In genomic region chr17:36225231-36225824, GRCm38 (mm10) we compare ENCODE assay signal across 16 mouse cellular contexts. TPM values are rescaled to one million over a fixed set of nuclear protein-coding genes. Genes with fewer than 3 reads are reported as not detected.
DNase-seq lines count a peak whose midpoint lies in the region; ATAC-seq and TF ChIP-seq lines count a peak whose summit lies in the region.
"Had no signal": no experiment of that assay in that cellular context is flagged by ENCODE, and none has a peak within 500 bp of the region (broad histone marks: within the 10 kb centered on the region; RNA-seq: fewer than 3 reads in every experiment).

No protein-coding gene starts in this region.

- no peak overlapping the region for H3K27ac ChIP-seq in forebrain, embryonic 11.5 days (ENCODE audit: low read depth, low read length)
- no peak overlapping the region for H3K27ac ChIP-seq in forebrain, postnatal 0 days (ENCODE audit: low read depth, low read length)
- H3K27ac ChIP-seq in lung, embryonic 15.5 days, result no peak overlapping the region
- no peak overlapping the region for H3K27ac ChIP-seq in hindbrain, postnatal 0 days

- no peaks in the 10 kb centered on the region for H3K36me3 ChIP-seq in forebrain, embryonic 11.5 days (ENCODE audit: control insufficient read depth, insufficient read depth, low read length)
- no peaks in the 10 kb centered on the region for H3K36me3 ChIP-seq in forebrain, postnatal 0 days (ENCODE audit: insufficient read depth)
- no peaks in the 10 kb centered on the region for H3K36me3 ChIP-seq in lung, embryonic 15.5 days
- no peaks in the 10 kb centered on the region for H3K36me3 ChIP-seq in hindbrain, postnatal 0 days (ENCODE audit: insufficient read depth, low read length)

- ATAC-seq in forebrain, embryonic 11.5 days (replicated peaks; ENCODE audit: low FRiP score), result no peak
- no peak; the same call in 1 of the 2 replicates for ATAC-seq in forebrain, postnatal 0 days
- ATAC-seq in lung, embryonic 15.5 days (ENCODE audit: borderline replicate concordance, extremely low read depth, low FRiP score, low TSS enrichment), result peak; percentile 11; the same call in 1 of the 2 replicates
- peak; percentile 49 for ATAC-seq in common myeloid progenitor, adult 5-6 weeks (replicated peaks; ENCODE audit: low read depth, poor library complexity, severe bottlenecking)
- ATAC-seq in hindbrain, postnatal 0 days, result no peak
- ATAC-seq: Patski had no signal

- peak; percentile 53 for DNase-seq in forebrain, embryonic 11.5 days (ENCODE audit: low spot score)
- no peak for DNase-seq in forebrain, postnatal 0 days
- DNase-seq in lung, postnatal 4 days, result no peak
- peak; percentile 22 for DNase-seq in hindbrain, postnatal 0 days (ENCODE audit: low spot score)
- no peak for DNase-seq in adipocyte (ENCODE audit: low spot score)
- no peak for DNase-seq in left cerebral cortex, adult 11 months (ENCODE audit: low spot score)
- DNase-seq: adrenal gland, postnatal 25 days; cerebellum, adult 2 months; gastrocnemius, postnatal 36 days; kidney, postnatal 10 days; lung, postnatal 36 days had no signal

- no peaks in the 10 kb centered on the region for H3K9me3 ChIP-seq in forebrain, embryonic 11.5 days (ENCODE audit: control insufficient read depth, low read length)
- no peaks in the 10 kb centered on the region for H3K9me3 ChIP-seq in forebrain, postnatal 0 days (ENCODE audit: low read length)
- H3K9me3 ChIP-seq in lung, embryonic 15.5 days, result no peaks in the 10 kb centered on the region
- H3K9me3 ChIP-seq in hindbrain, postnatal 0 days (ENCODE audit: low read length), result no peaks in the 10 kb centered on the region

- H3K9ac ChIP-seq in forebrain, embryonic 11.5 days (ENCODE audit: low read length), result no peak overlapping the region
- no peak overlapping the region for H3K9ac ChIP-seq in forebrain, postnatal 0 days
- H3K9ac ChIP-seq in lung, embryonic 15.5 days, result no peak overlapping the region
- H3K9ac ChIP-seq in hindbrain, postnatal 0 days (replicated peaks; ENCODE audit: low read length), result no peak overlapping the region

- 4% methylated on average over 9 of the region's 9 CpGs for WGBS in forebrain, embryonic 11.5 days
- WGBS in forebrain, postnatal 0 days, result 12% methylated on average over 9 of the region's 9 CpGs
- 8% methylated on average over 9 of the region's 9 CpGs for WGBS in lung, embryonic 15.5 days
- WGBS in hindbrain, postnatal 0 days, result 6% methylated on average over 9 of the region's 9 CpGs

- TF ChIP-seq CTCF in forebrain, postnatal 0 days (IDR thresholded peaks at IDR 0.05; ENCODE audit: low read depth), result no peak
- no peak for TF ChIP-seq CTCF in hindbrain, postnatal 0 days (IDR thresholded peaks at IDR 0.05; ENCODE audit: low read depth)

- no peak overlapping the region; the same call in 1 of the 2 replicates for H3K4me2 ChIP-seq in forebrain, embryonic 11.5 days (ENCODE audit: low read depth, low read length, severe bottlenecking)
- no peak overlapping the region for H3K4me2 ChIP-seq in forebrain, postnatal 0 days (ENCODE audit: low read depth)
- H3K4me2 ChIP-seq in lung, embryonic 15.5 days, result peak overlapping the region; percentile 21
- H3K4me2 ChIP-seq in hindbrain, postnatal 0 days (ENCODE audit: low read depth, low read length), result 0 out of 2 replicates have a peak overlapping the region, but pooled peaks have one; percentile 16

- H3K4me1 ChIP-seq in forebrain, embryonic 11.5 days (replicated peaks; ENCODE audit: control insufficient read depth, insufficient read depth, low read length), result no peaks in the 10 kb centered on the region
- no peaks in the 10 kb centered on the region for H3K4me1 ChIP-seq in forebrain, postnatal 0 days (ENCODE audit: insufficient read depth)
- H3K4me1 ChIP-seq in lung, embryonic 15.5 days, result peaks cover 6% of the 10 kb centered on the region; the same call in 1 of the 2 replicates
- H3K4me1 ChIP-seq in hindbrain, postnatal 0 days (ENCODE audit: insufficient read depth, low read length), result no peaks in the 10 kb centered on the region

- peaks cover 20% of the 10 kb centered on the region for H3K27me3 ChIP-seq in forebrain, embryonic 11.5 days (ENCODE audit: control insufficient read depth, insufficient read depth, low read length)
- peaks cover 52% of the 10 kb centered on the region for H3K27me3 ChIP-seq in forebrain, postnatal 0 days (ENCODE audit: insufficient read depth, low read length)
- peaks cover 39% of the 10 kb centered on the region for H3K27me3 ChIP-seq in lung, embryonic 15.5 days
- peaks cover 36% of the 10 kb centered on the region for H3K27me3 ChIP-seq in hindbrain, postnatal 0 days (ENCODE audit: insufficient read depth, low read length)

- H3K4me3 ChIP-seq in forebrain, embryonic 11.5 days (ENCODE audit: low read depth, low read length), result no peak overlapping the region
- H3K4me3 ChIP-seq in forebrain, postnatal 0 days (ENCODE audit: low read depth, low read length), result no peak overlapping the region
- no peak overlapping the region for H3K4me3 ChIP-seq in lung, embryonic 15.5 days
- no peak overlapping the region for H3K4me3 ChIP-seq in hindbrain, postnatal 0 days (ENCODE audit: low read length)
- H3K4me3 ChIP-seq: erythroblast, embryonic 14.5 days had no signal

RNA-seq across cellular contexts. Expression of gene Rpp21, which starts 32.5 kb away (rescaled TPM):
- polyA plus RNA-seq in forebrain, embryonic 11.5 days (2014; fragmentation: Nextera tagmentation; extraction: Ambion mirVana), result 82.2 and 89.0 TPM in 2 replicates
- 39.2 and 58.2 TPM in 2 replicates for total RNA-seq in forebrain, postnatal 0 days (2014; rRNA removed)
- 139 and 159 TPM in 2 replicates for polyA plus RNA-seq in forebrain, postnatal 0 days (2015; fragmentation: Nextera tagmentation; extraction: Ambion mirVana)
- polyA plus RNA-seq in lung, embryonic 15.5 days (2015; fragmentation: Nextera tagmentation; extraction: Ambion mirVana), result 177 and 178 TPM in 2 replicates
- 19.6 and 21.1 TPM in 2 replicates for total RNA-seq in common myeloid progenitor, adult 5-6 weeks (2017)
- 29.8 and 54.6 TPM in 2 replicates for total RNA-seq in hindbrain, postnatal 0 days (2014; rRNA removed)
- polyA plus RNA-seq in hindbrain, postnatal 0 days (2015; fragmentation: Nextera tagmentation; extraction: Ambion mirVana), result 154 and 160 TPM in 2 replicates

RNA-seq across cellular contexts. Expression of gene H2-T3, which starts 35.2 kb away (rescaled TPM):
- polyA plus RNA-seq in forebrain, embryonic 11.5 days (2014; fragmentation: Nextera tagmentation; extraction: Ambion mirVana), result not detected in 2 replicates
- not detected in 2 replicates for total RNA-seq in forebrain, postnatal 0 days (2014; rRNA removed)
- polyA plus RNA-seq in forebrain, postnatal 0 days (2015; fragmentation: Nextera tagmentation; extraction: Ambion mirVana), result not detected in 2 replicates
- 0.59 and 0.71 TPM in 2 replicates for polyA plus RNA-seq in lung, embryonic 15.5 days (2015; fragmentation: Nextera tagmentation; extraction: Ambion mirVana)
- not detected in 2 replicates for total RNA-seq in common myeloid progenitor, adult 5-6 weeks (2017)
- total RNA-seq in hindbrain, postnatal 0 days (2014; rRNA removed), result not detected in 2 replicates
- polyA plus RNA-seq in hindbrain, postnatal 0 days (2015; fragmentation: Nextera tagmentation; extraction: Ambion mirVana), result not detected in 2 replicates
- total RNA-seq: adrenal gland, postnatal 25 days; left cerebral cortex, adult 8-10 months had no signal
- polyA plus RNA-seq: cerebellum, adult 2 months; erythroblast, embryonic 14.5 days; Patski had no signal

RNA-seq across cellular contexts. Expression of gene Trim39, which starts 46.7 kb away (rescaled TPM):
- polyA plus RNA-seq in forebrain, embryonic 11.5 days (2014; fragmentation: Nextera tagmentation; extraction: Ambion mirVana), result 22.0 and 23.0 TPM in 2 replicates
- 27.1 and 27.8 TPM in 2 replicates for total RNA-seq in forebrain, postnatal 0 days (2014; rRNA removed)
- 7.9 and 11.2 TPM in 2 replicates for polyA plus RNA-seq in forebrain, postnatal 0 days (2015; fragmentation: Nextera tagmentation; extraction: Ambion mirVana)
- 15.1 and 15.8 TPM in 2 replicates for polyA plus RNA-seq in lung, embryonic 15.5 days (2015; fragmentation: Nextera tagmentation; extraction: Ambion mirVana)
- 12.8 and 18.4 TPM in 2 replicates for total RNA-seq in common myeloid progenitor, adult 5-6 weeks (2017)
- total RNA-seq in hindbrain, postnatal 0 days (2014; rRNA removed), result 18.5 and 22.9 TPM in 2 replicates
- 13.0 and 13.3 TPM in 2 replicates for polyA plus RNA-seq in hindbrain, postnatal 0 days (2015; fragmentation: Nextera tagmentation; extraction: Ambion mirVana)

RNA-seq across cellular contexts. Expression of gene Gm8909, which starts 57.0 kb away (rescaled TPM):
- not detected in 2 replicates for polyA plus RNA-seq in forebrain, embryonic 11.5 days (2014; fragmentation: Nextera tagmentation; extraction: Ambion mirVana)
- not detected in 2 replicates for total RNA-seq in forebrain, postnatal 0 days (2014; rRNA removed)
- not detected in 2 replicates for polyA plus RNA-seq in forebrain, postnatal 0 days (2015; fragmentation: Nextera tagmentation; extraction: Ambion mirVana)
- polyA plus RNA-seq in lung, embryonic 15.5 days (2015; fragmentation: Nextera tagmentation; extraction: Ambion mirVana), result 35.2 and 39.5 TPM in 2 replicates
- total RNA-seq in common myeloid progenitor, adult 5-6 weeks (2017), result not detected in 2 replicates
- not detected in 2 replicates for total RNA-seq in hindbrain, postnatal 0 days (2014; rRNA removed)
- 0.28 and 0.35 TPM in 2 replicates for polyA plus RNA-seq in hindbrain, postnatal 0 days (2015; fragmentation: Nextera tagmentation; extraction: Ambion mirVana)
- total RNA-seq: adrenal gland, postnatal 25 days; gastrocnemius, postnatal 36 days; left cerebral cortex, adult 8-10 months had no signal
- polyA plus RNA-seq: cerebellum, adult 2 months; erythroblast, embryonic 14.5 days; Patski had no signal

Comparison
In these comparisons a context has a peak if more than half of its experiments do, and no peak if none do; other contexts are left out.
1. DNase-seq: peak in forebrain, embryonic 11.5 days (single experiment) and hindbrain, postnatal 0 days (single experiment); none in forebrain, postnatal 0 days (single experiment), lung, postnatal 4 days (0 of 2), adipocyte (single experiment) and left cerebral cortex, adult 11 months (single experiment).
2. ATAC-seq: peak in lung, embryonic 15.5 days (single experiment) and common myeloid progenitor, adult 5-6 weeks (single experiment); none in forebrain, embryonic 11.5 days (single experiment), forebrain, postnatal 0 days (single experiment) and hindbrain, postnatal 0 days (single experiment).
3. H3K4me2 ChIP-seq: peak in lung, embryonic 15.5 days (single experiment) and hindbrain, postnatal 0 days (single experiment); none in forebrain, embryonic 11.5 days (single experiment) and forebrain, postnatal 0 days (single experiment).